Mouse (Mus musculus) 416B (cell line): ENCODE results near the gene Gdpd5.

Source experiments
- DNase-seq: peaks from one replicate; pipeline ENCODE4 v3.0.0; 2011; ENCODE audit warnings: low read depth

Gene Gdpd5

GRCm38 (mm10) chr7:99381214-99382087, at the start of gene Gdpd5:
Gene Gdpd5 (plus strand): TSS chr7:99381414.
- peak; percentile 85 for DNase-seq

GRCm38 (mm10) chr7:99332774-99333480, 48.3 kb upstream of the Gdpd5 start:
- DNase-seq: peak; percentile 74

DNA sequence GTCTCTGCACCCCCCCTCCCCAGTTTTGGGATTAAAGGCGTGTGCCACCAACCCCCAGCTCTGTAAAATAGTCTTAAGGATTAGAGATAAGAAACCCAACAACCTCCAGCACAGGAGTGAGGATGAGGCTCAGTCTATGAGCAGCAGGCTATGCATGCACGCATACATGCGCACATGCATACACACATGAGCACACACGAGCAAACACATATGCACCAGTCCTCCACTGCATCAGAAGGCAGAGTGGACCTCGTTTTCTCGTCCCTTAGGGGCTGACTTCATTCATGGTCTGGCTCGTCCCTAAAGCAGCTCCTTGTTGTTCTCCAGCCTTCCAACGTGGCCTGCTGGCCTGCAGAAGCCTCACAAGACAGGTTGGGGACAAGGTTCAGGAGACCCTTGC, 40.5 kb upstream of the Gdpd5 start:
- DNase-seq: no peak

DNA sequence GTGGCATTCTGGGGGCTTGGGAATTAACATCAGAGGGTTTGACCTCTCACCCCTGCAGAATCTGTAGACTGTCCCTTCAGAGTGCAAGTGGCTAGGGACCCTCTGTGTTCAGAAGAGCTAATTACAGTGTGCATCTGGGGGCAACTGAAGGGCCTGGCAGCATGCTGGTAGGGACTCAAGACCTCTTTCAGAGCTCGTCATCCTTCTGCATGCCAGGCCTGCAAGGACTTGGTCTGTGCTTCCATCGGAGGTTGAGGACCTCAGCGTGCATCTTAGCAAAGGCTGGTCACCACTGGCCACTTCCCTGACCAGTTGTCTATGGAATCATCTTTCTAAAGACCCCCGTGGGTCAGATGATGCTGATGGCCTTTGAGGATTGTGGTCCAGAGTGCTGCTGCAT, 37.6 kb upstream of the Gdpd5 start:
- no peak for DNase-seq

GRCm38 (mm10) chr7:99347268-99347667, 33.9 kb upstream of the Gdpd5 start:
- no peak for DNase-seq

- no peak for DNase-seq
Observed at GRCm38 (mm10) chr7:99348883-99349282, 32.3 kb upstream of the Gdpd5 start.

- no peak for DNase-seq
Observed at GRCm38 (mm10) chr7:99349782-99350720, 31.2 kb upstream of the Gdpd5 start.

DNA sequence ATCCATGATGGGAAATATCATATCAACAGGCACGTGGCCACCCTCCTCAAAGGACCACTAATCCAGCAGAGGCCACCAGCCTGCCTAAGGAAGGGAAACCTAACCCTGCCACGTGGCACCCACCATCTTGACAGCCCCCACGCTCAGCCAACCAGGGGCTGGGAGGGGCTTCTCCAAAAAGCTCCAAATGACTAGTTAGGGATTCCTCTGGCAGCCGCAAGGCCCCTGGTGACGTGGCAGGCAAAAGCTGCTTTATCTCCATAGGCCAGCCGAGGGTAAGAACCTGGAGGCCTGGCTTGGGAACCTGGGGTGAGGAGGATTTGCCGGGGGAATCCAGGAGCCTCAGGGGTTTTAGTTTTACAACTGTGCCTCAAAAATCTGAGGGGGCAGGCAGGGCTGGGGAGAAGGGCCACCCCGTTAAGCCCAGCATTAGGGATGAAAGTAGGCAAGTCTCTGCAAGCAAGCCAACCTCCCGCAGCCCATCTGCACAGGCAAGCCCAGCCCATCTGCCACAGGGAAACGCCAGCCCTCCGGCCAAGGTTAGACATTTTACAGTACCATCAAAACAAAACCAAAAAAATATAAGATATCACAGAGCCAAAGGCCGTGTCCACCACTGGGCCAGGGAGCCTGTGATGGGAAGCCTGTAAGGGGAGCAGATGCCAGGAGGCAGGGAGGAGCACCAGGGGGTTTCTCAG, 30.0 kb upstream of the Gdpd5 start:
- no peak for DNase-seq

- peak; percentile 12 for DNase-seq
Observed at GRCm38 (mm10) chr7:99351802-99352517, 29.3 kb upstream of the Gdpd5 start.

DNA sequence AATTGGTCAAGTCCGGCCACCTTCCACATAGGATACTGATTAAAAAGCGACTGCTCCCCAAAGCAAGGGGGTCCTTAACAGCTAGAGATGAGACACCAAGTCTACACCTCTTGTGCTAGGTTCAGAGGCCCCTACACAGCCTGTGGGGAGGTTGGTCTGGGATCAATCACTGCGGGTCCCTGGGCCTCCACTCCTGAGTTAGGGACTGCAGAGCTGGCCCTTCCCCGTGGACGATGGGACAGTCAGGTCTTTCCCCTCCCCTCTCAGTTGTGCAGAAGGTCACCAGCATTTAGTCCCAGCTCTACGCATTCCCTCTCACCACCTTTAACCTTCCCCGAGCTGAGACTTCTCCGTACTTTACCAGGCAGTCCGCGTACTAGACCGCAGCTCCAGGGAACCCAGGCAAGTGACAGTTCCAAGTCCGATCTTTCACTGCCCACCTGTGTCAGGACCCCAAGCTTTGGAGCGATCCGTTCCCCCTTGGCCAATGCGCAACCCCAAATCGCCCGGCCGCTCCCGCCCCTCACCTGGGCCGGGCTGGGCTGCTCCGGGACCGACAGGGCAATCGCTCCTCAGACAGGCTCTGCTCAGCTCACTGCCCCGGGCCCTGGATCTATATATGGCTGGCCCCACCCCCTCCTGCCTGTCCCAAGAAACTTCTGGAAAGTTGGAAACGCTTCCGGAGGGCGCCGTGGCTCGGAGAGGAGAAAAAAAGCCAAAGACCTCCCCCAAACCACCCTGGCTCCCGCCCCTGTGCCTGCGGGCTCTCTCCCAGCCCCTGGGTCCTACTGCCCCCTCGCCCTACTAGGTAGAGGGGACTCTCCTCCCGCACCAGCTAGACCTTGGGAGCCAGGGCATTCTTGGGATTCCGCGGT, 28.5 kb upstream of the Gdpd5 start, which contains the start of gene Serpinh1:
Serpinh1 (minus strand) TSS at position 714 of the 875 bp plus-strand sequence.
- DNase-seq: no peak

GRCm38 (mm10) chr7:99355731-99356131, 25.5 kb upstream of the Gdpd5 start:
- no peak for DNase-seq

- no peak for DNase-seq
Observed at GRCm38 (mm10) chr7:99356244-99356930, 24.8 kb upstream of the Gdpd5 start.

DNA sequence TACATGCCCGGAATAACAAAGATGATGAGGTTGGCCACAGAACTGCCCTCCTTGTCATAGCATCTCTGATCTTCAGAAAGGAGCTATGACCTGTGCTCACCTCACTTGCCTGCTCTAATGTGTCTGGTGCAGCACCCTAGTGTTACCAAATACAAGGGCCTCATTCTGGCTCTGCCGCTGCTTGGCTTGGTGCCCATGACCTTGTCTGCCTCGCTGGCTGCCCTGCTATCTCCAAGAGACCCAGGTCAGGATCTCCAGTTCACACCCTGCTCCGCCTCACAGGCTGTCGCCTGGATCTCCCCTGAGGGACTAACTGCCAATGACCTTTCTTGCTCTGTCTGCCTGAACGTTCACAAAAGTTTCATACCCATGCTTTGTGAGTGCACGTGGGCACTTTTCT, 24.0 kb upstream of the Gdpd5 start:
- no peak for DNase-seq

GRCm38 (mm10) chr7:99358371-99358770, 22.8 kb upstream of the Gdpd5 start:
- DNase-seq: no peak

- DNase-seq: peak; percentile 27
Observed at GRCm38 (mm10) chr7:99360021-99360802, 21.0 kb upstream of the Gdpd5 start.

- DNase-seq: no peak
Observed at GRCm38 (mm10) chr7:99360803-99361414, 20.3 kb upstream of the Gdpd5 start.

GRCm38 (mm10) chr7:99362137-99362536, 19.1 kb upstream of the Gdpd5 start:
- no peak for DNase-seq

DNA sequence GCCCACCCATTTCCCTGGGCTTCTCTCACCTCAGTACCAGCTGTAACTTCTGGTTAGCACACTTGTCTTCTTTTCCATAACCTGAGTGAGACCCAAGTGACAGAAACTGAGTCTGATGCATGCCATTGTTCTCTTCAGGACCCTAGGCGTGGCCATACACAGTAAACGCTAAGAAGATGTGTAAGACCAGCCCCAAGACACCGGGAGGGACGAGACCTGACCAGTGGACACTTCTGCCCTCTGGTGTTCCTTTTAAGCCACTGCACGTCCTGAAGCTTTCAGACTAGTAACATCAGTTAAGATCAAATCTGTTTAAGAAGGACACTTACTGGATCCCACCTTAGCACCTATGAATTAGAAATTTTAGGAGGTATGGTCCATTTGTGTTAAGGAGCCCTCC, 16.1 kb upstream of the Gdpd5 start:
- peak; percentile 65 for DNase-seq
